Mouse (Mus musculus) CD8-positive naive resting alpha-beta T cell, adult 2 months (primary cell): ENCODE results near the gene Setdb2.
A peak's percentile ranks its signal among the peaks of the same experiment; 100 is the strongest.
"Not testable (repeated sequence)": the region's sequence is repeated elsewhere in the genome, so short reads cannot be mapped to it uniquely, and the experiment has no call there.

ENCODE experiments used
- DNase-seq, 2 experiments: peaks; one replicate each; pipeline ENCODE4 v3.0.0; 2022; ENCODE audit warnings: low read depth in 2 of 2, low spot score in 2 of 2

Setdb2 gene

GRCm38 (mm10) chr14:59440558-59441471 lies at the start of gene Setdb2, which contains the start of gene Cab39l:
TSS of gene Setdb2 (minus strand) at chr14:59440884.
TSS of gene Cab39l (plus strand) at chr14:59440972.
- DNase-seq, result peak; percentile 92 to 95

GRCm38 (mm10) chr14:59485247-59485810 lies 44.6 kb upstream of the Setdb2 start:
- DNase-seq, result no peak

GRCm38 (mm10) chr14:59478699-59479098 lies 38.0 kb upstream of the Setdb2 start:
- no peak for DNase-seq

- DNase-seq, result no peak
Observed at GRCm38 (mm10) chr14:59470781-59471180, 30.1 kb upstream of the Setdb2 start.

GRCm38 (mm10) chr14:59467798-59468197 lies 27.1 kb upstream of the Setdb2 start:
- DNase-seq, result no peak

- DNase-seq, result no peak
Observed at GRCm38 (mm10) chr14:59466503-59466902, 25.8 kb upstream of the Setdb2 start.

- no peak for DNase-seq
Observed at GRCm38 (mm10) chr14:59447981-59448380, 7.3 kb upstream of the Setdb2 start.

GRCm38 (mm10) chr14:59445421-59445820 lies 4.7 kb upstream of the Setdb2 start:
- no peak for DNase-seq

GRCm38 (mm10) chr14:59441472-59441805 lies 755 bp upstream of the Setdb2 start:
- DNase-seq, result no peak

GRCm38 (mm10) chr14:59440039-59440438 lies 645 bp downstream of the Setdb2 start:
- DNase-seq, result no peak

GRCm38 (mm10) chr14:59438505-59438904 lies 2.2 kb downstream of the Setdb2 start:
- DNase-seq, result no peak

- no peak for DNase-seq
Observed at GRCm38 (mm10) chr14:59437398-59437797, 3.3 kb downstream of the Setdb2 start.

GRCm38 (mm10) chr14:59435206-59435605 lies 5.5 kb downstream of the Setdb2 start:
- DNase-seq, result no peak

GRCm38 (mm10) chr14:59433902-59434301 lies 6.8 kb downstream of the Setdb2 start:
- DNase-seq, result no peak

- DNase-seq, result no peak
Observed at GRCm38 (mm10) chr14:59430556-59430955, 10.1 kb downstream of the Setdb2 start.

GRCm38 (mm10) chr14:59422912-59423663 lies 17.6 kb downstream of the Setdb2 start:
- DNase-seq, result no peak

- DNase-seq, result no peak
Observed at GRCm38 (mm10) chr14:59418171-59418570, 22.5 kb downstream of the Setdb2 start.

- DNase-seq, result not testable (repeated sequence)
Observed at GRCm38 (mm10) chr14:59414979-59415378, 25.7 kb downstream of the Setdb2 start.

- peak; percentile 28 to 33 for DNase-seq
Observed at GRCm38 (mm10) chr14:59396999-59397398, 43.7 kb downstream of the Setdb2 start.

- DNase-seq, result no peak
Observed at GRCm38 (mm10) chr14:59395281-59395680, 45.4 kb downstream of the Setdb2 start, which contains the start of gene Phf11c. TSS of gene Phf11c (minus strand) at chr14:59395381.

GRCm38 (mm10) chr14:59390181-59390580 lies 50.5 kb downstream of the Setdb2 start:
- DNase-seq, result not testable (repeated sequence)

GRCm38 (mm10) chr14:59389532-59389931 lies 51.2 kb downstream of the Setdb2 start:
- no peak for DNase-seq
